Mouse (Mus musculus) intestine, embryonic 16.5 days (tissue): ENCODE results near the gene Cmtm2b. TPM values are rescaled to one million over a fixed set of nuclear protein-coding genes. Genes with fewer than 3 reads are reported as not detected.

Source experiments
- ATAC-seq: fragments of 200-750 bp; cut with Nextera tagmentation; 2 replicates; pipeline ENCODE4 v1.8.0; 2017; ENCODE audit warnings: moderate TSS enrichment, moderate library complexity
- H3K27ac ChIP-seq: fragments of 300-500 bp; sonication (generic); 2 replicates; pipeline ENCODE4 v1.5.1; 2014; ENCODE audit warnings: mild to moderate bottlenecking, low read length
- H3K27me3 ChIP-seq: fragments of 300-500 bp; sonication (generic); replicated peaks from 2 replicates; pipeline ENCODE4 v1.6.1; 2014; ENCODE audit warnings: low read length, control low read depth, mixed read lengths; ENCODE audit not compliant: control insufficient read depth, insufficient read depth
- H3K36me3 ChIP-seq: fragments of 300-500 bp; sonication (generic); 2 replicates; pipeline ENCODE4 v1.6.1; 2014; ENCODE audit warnings: low read length, control low read depth; ENCODE audit not compliant: control insufficient read depth, insufficient read depth
- H3K4me1 ChIP-seq: fragments of 300-500 bp; sonication (generic); 2 replicates; pipeline ENCODE4 v1.6.1; 2014; ENCODE audit warnings: low read length, control low read depth, mixed read lengths; ENCODE audit not compliant: control insufficient read depth, insufficient read depth
- H3K4me2 ChIP-seq: fragments of 300-500 bp; sonication (generic); 2 replicates; pipeline ENCODE4 v1.6.1; 2014; ENCODE audit warnings: low read depth, low read length, control low read depth
- H3K4me3 ChIP-seq: fragments of 300-500 bp; sonication (generic); 2 replicates; pipeline ENCODE4 v1.5.1; 2014; ENCODE audit warnings: mild to moderate bottlenecking, low read length
- H3K9ac ChIP-seq: fragments of 300-500 bp; sonication (generic); 2 replicates; pipeline ENCODE4 v1.6.1; 2014; ENCODE audit warnings: low read depth, low read length
- H3K9me3 ChIP-seq: fragments of 300-500 bp; sonication (generic); 2 replicates; pipeline ENCODE4 v1.6.1; 2016; ENCODE audit warnings: low read length, control low read depth; ENCODE audit not compliant: control insufficient read depth
- WGBS: fragments of 180-500 bp; shearing (Covaris S2); extraction: QIAGEN DNeasy Blood & Tissue Kit; methylation state at CpG from one replicate; pipeline ENCODE4 v1.1.7; 2014; 5-methylcytosine and 5-hydroxymethylcytosine counted together
- polyA plus RNA-seq: library from polyadenylated mRNA; unstranded; fragments of >200 nt; fragmentation: Nextera tagmentation; extraction: Ambion mirVana; gene quantifications from 2 replicates; pipeline ENCODE4 v1.2.1, GENCODE M21; 2015

Gene Cmtm2b
- polyA plus RNA-seq, 1 experiment from 2014 or later: not detected

DNA sequence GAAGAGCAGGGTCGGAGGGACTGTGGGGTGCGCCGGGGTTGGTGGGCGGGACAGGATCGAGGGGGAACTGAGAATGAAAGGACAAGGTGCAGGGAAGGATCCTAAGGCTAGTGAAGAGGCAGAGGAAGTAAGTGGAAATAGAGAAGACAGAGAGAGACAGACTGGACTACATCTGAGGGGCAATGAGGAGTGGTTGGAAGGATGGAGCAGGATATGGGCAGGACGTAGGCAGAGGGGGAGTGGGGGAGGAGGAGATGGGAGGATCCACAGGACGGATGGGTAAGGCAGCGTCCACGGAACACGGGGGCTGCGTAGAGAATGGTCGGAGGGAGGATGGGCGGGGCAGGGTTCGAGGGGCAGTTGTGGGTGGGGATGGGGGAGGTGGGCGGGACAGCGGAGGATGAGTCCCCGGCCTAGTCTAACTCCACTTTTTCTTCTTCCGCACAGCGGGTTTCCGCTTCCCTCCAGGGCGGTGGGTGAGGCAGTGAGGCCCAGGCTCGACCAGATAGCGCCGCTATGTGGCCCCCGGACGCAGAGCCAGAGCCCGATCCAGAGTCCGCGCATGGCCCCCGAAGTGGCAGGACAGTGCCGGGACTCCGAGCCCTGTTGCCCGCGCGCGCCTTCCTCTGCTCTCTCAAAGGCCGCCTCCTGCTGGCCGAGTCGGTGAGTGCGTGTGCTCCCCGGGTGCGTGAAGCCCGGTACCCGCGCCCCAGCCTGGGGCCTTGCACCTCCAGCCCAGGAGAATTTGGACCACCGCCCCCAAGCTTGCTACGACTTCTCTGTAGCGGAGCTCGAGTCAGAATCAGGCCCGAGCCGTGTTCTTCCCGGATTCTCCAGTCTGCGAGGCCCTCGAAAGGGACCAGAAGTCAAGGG lies 18.4 kb downstream of the Cmtm2b start:
- H3K4me1 ChIP-seq: peaks cover 13% of the 10 kb centered on the region
- peak overlapping the region; percentile 82 for H3K27ac ChIP-seq
- no peaks in the 10 kb centered on the region for H3K27me3 ChIP-seq
- H3K4me2 ChIP-seq: peak overlapping the region; percentile 63
- peak; percentile 74 for ATAC-seq
- peak overlapping the region; percentile 87 for H3K9ac ChIP-seq
- peak overlapping the region; percentile 63 for H3K4me3 ChIP-seq
- no peaks in the 10 kb centered on the region for H3K9me3 ChIP-seq
- 1% methylated on average over 52 of the region's 54 CpGs for WGBS
- H3K36me3 ChIP-seq: no peaks in the 10 kb centered on the region

GRCm38 (mm10) chr8:104341106-104341561 lies 19.1 kb downstream of the Cmtm2b start:
- Histone ChIP-seq H3K4me1 (peaks cover 13% of the 10 kb centered on the region), H3K9ac (peak overlapping the region; percentile 87), H3K27ac (peak overlapping the region; percentile 82), H3K4me2 (peak overlapping the region; percentile 63), H3K4me3 (peak overlapping the region; percentile 63), H3K27me3 (no peaks in the 10 kb centered on the region), H3K36me3 (no peaks in the 10 kb centered on the region), H3K9me3 (no peaks in the 10 kb centered on the region)
- peak; percentile 80 for ATAC-seq
- WGBS: 0% methylated on average over 23 of the region's 24 CpGs

DNA sequence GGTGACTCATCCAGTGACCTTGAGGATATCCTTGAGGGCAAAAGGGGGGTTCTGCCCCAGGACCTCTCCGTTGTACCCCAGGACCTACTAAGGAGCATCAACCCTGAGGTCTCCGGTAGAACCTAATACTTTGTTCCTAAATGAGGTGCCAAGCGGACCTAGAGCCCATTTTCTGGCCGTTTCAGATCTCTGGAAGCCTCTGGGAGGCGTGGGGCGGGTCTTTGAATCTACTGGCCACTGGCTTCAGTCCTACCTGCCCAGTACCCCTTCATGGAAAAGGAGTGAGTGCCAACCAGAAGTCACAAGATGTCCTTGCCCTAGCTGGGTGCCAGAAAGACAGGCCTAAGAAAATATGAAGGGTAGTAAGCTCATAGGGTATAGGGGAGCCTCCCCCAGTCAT lies 19.6 kb downstream of the Cmtm2b start:
- no peak for ATAC-seq
- no peaks in the 10 kb centered on the region for H3K9me3 ChIP-seq
- WGBS: 45% methylated on average over 6 of the region's 6 CpGs
- H3K27me3 ChIP-seq: no peaks in the 10 kb centered on the region
- H3K27ac ChIP-seq: peak overlapping the region; percentile 20; the same call in 1 of the 2 replicates
- H3K4me1 ChIP-seq: peaks cover 13% of the 10 kb centered on the region
- peak overlapping the region; percentile 63 for H3K4me2 ChIP-seq
- H3K9ac ChIP-seq: peak overlapping the region; percentile 87; the same call in 1 of the 2 replicates
- no peaks in the 10 kb centered on the region; the same call in 1 of the 2 replicates for H3K36me3 ChIP-seq
- peak overlapping the region; percentile 63 for H3K4me3 ChIP-seq

DNA sequence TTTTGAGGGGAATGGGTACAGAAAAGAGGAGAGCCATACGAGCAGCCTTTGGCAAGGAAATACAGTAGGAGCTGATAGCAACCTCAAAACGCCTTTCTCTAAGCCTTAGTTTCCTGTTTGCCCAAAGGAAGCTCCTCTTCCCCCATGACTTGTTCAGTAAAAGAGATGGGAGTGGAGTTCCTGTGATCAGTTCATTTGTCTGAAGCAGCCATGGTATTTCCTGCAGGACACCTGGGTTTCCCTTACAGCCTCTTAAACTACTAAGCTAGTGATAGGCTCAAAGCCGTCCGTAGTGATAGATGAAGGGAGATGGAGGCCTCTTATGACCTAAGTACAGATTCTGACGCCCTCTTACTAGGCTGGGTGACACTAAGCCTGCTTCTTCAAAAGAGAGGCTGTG lies 20.4 kb downstream of the Cmtm2b start:
- Histone ChIP-seq H3K4me1 (peaks cover 13% of the 10 kb centered on the region), H3K4me2 (no peak overlapping the region), H3K9me3 (no peaks in the 10 kb centered on the region), H3K27me3 (no peaks in the 10 kb centered on the region), H3K4me3 (no peak overlapping the region), H3K9ac (no peak overlapping the region), H3K27ac (no peak overlapping the region), H3K36me3 (no peaks in the 10 kb centered on the region; the same call in 1 of the 2 replicates)
- ATAC-seq: no peak
- 71% methylated on average over 5 of the region's 5 CpGs for WGBS

- Histone ChIP-seq H3K4me3 (no peak overlapping the region), H3K4me1 (peaks cover 13% of the 10 kb centered on the region), H3K36me3 (peaks cover 5% of the 10 kb centered on the region), H3K9ac (no peak overlapping the region), H3K27me3 (no peaks in the 10 kb centered on the region), H3K27ac (no peak overlapping the region), H3K9me3 (no peaks in the 10 kb centered on the region), H3K4me2 (no peak overlapping the region)
- peak; percentile 47 for ATAC-seq
- WGBS: 10% methylated on average over 7 of the region's 7 CpGs
These were observed 21.9 kb downstream of the Cmtm2b start for GRCm38 (mm10) chr8:104343957-104344356.

DNA sequence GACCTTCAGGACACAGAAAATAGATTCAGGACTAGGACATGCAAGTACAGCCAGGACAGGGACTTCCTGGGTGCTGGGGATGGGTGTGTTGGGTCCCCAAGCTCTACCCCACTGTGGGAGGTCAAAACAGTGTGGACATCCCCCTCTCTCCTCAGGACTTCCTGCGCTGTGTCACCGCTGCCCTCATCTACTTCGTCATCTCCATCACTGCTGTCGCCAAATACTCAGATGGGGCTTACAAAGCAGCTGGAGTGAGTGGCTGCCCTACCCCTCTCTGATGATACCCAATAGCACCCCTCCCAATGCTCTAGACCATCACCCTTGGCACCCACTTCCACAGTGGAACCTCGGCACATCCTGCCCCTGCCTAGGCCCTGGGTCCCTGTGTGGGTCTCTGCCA lies 22.6 kb downstream of the Cmtm2b start:
- Histone ChIP-seq H3K9me3 (no peaks in the 10 kb centered on the region), H3K36me3 (peaks cover 5% of the 10 kb centered on the region), H3K4me1 (peaks cover 13% of the 10 kb centered on the region), H3K27ac (no peak overlapping the region), H3K9ac (no peak overlapping the region), H3K4me2 (no peak overlapping the region), H3K4me3 (no peak overlapping the region), H3K27me3 (no peaks in the 10 kb centered on the region)
- no peak for ATAC-seq
- 91% methylated on average over 5 of the region's 5 CpGs for WGBS

GRCm38 (mm10) chr8:104346706-104347105 lies 24.7 kb downstream of the Cmtm2b start:
- 63% methylated on average over 12 of the region's 12 CpGs for WGBS
- H3K27me3 ChIP-seq: no peaks in the 10 kb centered on the region
- H3K4me3 ChIP-seq: no peak overlapping the region
- no peak overlapping the region for H3K9ac ChIP-seq
- no peak for ATAC-seq
- H3K4me1 ChIP-seq: peaks cover 11% of the 10 kb centered on the region
- H3K36me3 ChIP-seq: peaks cover 5% of the 10 kb centered on the region
- no peak overlapping the region for H3K4me2 ChIP-seq
- no peaks in the 10 kb centered on the region for H3K9me3 ChIP-seq
- H3K27ac ChIP-seq: no peak overlapping the region

DNA sequence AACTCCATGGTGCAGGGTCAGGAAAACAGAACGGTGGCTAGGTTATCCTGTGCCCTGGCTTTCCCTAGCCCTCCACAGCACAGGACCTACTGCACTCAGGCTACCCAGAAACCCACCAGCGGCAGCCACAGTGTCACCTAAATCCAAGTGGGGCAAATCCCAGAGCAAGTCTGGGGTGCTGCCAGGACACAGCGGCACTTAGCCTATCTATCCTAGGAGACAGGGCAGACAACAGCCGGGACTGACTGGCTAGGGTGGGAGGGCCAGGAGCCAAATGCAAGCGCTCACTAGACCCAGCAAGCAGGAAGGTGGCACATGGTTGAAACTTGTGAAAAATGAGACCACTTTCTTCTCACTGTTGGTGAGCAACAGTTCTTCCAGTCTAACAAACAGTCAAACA lies 26.9 kb downstream of the Cmtm2b start:
- Histone ChIP-seq H3K27ac (no peak overlapping the region), H3K4me2 (no peak overlapping the region), H3K9me3 (no peaks in the 10 kb centered on the region), H3K36me3 (peaks cover 5% of the 10 kb centered on the region), H3K9ac (no peak overlapping the region), H3K4me3 (no peak overlapping the region), H3K4me1 (peaks cover 3% of the 10 kb centered on the region; the same call in 1 of the 2 replicates), H3K27me3 (no peaks in the 10 kb centered on the region)
- 79% methylated on average over 5 of the region's 5 CpGs for WGBS
- ATAC-seq: no peak

DNA sequence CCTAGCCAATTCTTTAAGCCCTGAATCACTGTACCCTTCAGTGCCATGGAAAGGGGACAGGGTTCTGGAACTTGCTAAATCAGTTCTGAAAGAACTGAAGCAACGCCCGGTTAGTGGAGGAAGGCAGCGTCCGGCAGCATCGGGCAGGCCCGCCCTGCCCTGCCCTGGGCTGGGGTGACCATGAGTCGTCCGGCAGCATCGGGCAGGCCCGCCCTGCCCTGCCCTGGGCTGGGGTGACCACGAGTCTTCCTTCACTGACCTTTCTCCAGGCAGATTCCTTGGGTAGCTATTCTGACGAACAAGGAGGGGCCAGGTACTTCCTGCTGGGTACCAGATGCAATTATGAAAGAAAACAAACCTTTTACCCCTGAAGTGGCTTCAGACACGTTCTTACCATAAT lies 28.0 kb downstream of the Cmtm2b start:
- peak; percentile 37; the same call in 1 of the 2 replicates for ATAC-seq
- Histone ChIP-seq H3K9ac (no peak overlapping the region), H3K27me3 (no peaks in the 10 kb centered on the region), H3K4me1 (no peaks in the 10 kb centered on the region), H3K4me3 (no peak overlapping the region), H3K36me3 (peaks cover 5% of the 10 kb centered on the region), H3K4me2 (no peak overlapping the region), H3K27ac (no peak overlapping the region), H3K9me3 (no peaks in the 10 kb centered on the region)
- 70% methylated on average over 13 of the region's 13 CpGs for WGBS
